Mouse (Mus musculus): ENCODE data around the gene Abcb11. TPM values are rescaled to one million over a fixed set of nuclear protein-coding genes. Genes with fewer than 3 reads are reported as not detected.
"Not testable (repeated sequence)": the region's sequence is repeated elsewhere in the genome, so short reads cannot be mapped to it uniquely, and the experiment has no call there.

Abcb11 gene
- polyA plus RNA-seq (2021), result 0.03 TPM

- in situ Hi-C loops (cut with MboI; ENCODE audit: low pct_unique_long_range_greater_than_20kb), result no loop called here
- no peak for DNase-seq (ENCODE audit: low read depth, low spot score)
- TF ChIP-seq CTCF (IDR thresholded peaks at IDR 0.05), result no peak
- CTCF ChIA-PET, result no interaction called here
- H3K27me3 ChIP-seq, result no peaks in the 10 kb centered on the region
- no peak for ATAC-seq
- POLR2A ChIA-PET, result no interaction called here
Observed at GRCm38 (mm10) chr2:69342496-69343221, at the start of gene Abcb11. Gene Abcb11 (minus strand): TSS chr2:69342616.

DNA sequence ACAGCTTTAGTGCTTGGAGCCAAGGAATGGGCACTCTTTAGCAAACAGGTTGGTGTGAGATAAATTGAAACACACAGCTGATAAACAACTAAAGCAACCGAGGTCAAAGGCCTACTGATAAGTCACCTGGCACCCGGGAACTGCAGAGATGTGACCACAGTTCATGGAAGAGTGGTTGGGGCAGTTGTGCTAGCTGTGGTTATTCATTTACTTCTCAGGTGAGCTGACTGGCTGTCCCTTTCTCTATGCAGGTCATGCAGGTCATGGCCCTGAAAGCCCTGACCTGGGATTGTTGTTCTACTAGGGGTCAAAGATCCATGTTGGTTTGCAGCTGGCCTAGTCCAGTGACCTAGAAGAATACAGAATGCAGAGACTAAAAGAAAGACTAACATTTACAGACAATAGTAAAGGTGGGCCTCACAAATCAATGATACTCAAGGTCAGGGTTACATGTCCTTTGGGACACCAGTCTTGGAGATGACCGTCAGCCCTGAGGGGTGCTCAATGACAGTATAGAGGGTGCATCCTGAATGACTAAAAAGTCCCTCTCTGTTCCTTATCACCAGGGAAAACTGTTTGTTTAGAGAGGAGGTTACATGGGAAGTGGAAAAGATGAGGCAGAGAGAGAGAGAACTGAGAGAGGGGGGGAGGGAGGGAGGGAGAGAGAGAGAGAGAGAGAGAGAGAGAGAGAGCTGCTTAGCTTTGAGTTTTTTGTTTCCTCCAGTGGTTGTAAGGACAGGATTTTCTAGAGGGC, 43.9 kb upstream of the Abcb11 start:
- CTCF ChIA-PET, result no interaction called here

DNA sequence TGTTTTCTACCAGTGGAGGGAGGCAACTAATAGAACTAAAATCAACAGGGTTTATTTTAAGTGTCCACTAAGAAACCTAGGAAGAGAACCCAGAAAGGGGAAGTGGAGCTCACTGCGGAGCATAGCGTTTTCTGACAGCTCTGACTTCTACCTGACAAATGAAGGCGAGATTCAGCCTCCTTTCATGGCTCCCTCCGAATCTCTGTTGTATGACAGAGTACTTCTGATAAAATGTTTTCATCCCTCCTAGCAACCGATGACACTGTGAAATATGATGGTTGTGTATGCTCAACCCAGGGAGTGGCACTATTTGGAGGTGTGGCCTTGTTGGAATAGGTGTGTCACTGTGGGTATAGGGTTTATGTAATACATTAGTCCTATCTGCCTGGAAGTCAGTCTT, 40.4 kb upstream of the Abcb11 start:
- H3K27me3 ChIP-seq, result no peaks in the 10 kb centered on the region
- ChIA-PET POLR2A (interaction anchor here (1.2 kb wide), 1 partner anchor 18 kb away, joined by 3 read pairs; no protein-coding TSS in a partner anchor), CTCF (interaction anchor here (0.8 to 1.1 kb wide), 2 partner anchors 12 to 17 kb away, joined by 3 to 4 read pairs; no protein-coding TSS in a partner anchor)
- in situ Hi-C loops (cut with MboI; ENCODE audit: low pct_unique_long_range_greater_than_20kb), result no loop called here
- DNase-seq (ENCODE audit: low read depth, low spot score) (no peak), ATAC-seq (no peak)
- no peak for TF ChIP-seq CTCF (IDR thresholded peaks at IDR 0.05)

More for the DNA sequence above, 43.9 kb upstream of the Abcb11 start:
- in situ Hi-C loops (cut with MboI; ENCODE audit: low pct_unique_long_range_greater_than_20kb), result no loop called here
- DNase-seq (ENCODE audit: low read depth, low spot score) (no peak), ATAC-seq (no peak)
- POLR2A ChIA-PET, result no interaction called here
- no peaks in the 10 kb centered on the region for H3K27me3 ChIP-seq
- no peak for TF ChIP-seq CTCF (IDR thresholded peaks at IDR 0.05)

- CTCF ChIA-PET, result no interaction called here
- in situ Hi-C loops (cut with MboI; ENCODE audit: low pct_unique_long_range_greater_than_20kb), result no loop called here
- H3K27me3 ChIP-seq, result no peaks in the 10 kb centered on the region
- ATAC-seq (no peak), DNase-seq (ENCODE audit: low read depth, low spot score) (no peak)
- TF ChIP-seq CTCF (IDR thresholded peaks at IDR 0.05), result no peak
- POLR2A ChIA-PET, result interaction anchor here (0.7 kb wide), 1 partner anchor 44 kb away, joined by 3 read pairs; no protein-coding TSS in a partner anchor
Observed at GRCm38 (mm10) chr2:69381740-69382139, 39.3 kb upstream of the Abcb11 start.

DNA sequence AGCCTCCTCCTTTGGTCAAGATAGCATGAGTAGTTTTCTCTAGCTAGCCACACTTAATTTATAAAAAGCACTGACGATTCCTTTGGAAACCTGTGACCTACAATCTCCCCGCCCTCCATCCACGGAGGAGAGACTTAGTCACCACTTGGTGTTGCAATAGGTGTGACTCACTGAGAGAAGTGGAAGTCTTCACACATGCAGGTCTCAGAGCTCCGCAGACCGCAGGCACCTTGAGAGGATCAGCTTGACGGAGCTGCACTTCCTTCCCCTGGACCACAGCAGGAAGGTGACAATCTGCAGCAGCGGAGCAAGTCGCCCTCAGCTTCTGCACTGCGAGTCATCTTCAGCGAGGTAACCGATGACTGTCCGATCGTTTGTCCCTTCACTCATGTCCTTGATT, 37.9 kb upstream of the Abcb11 start, which contains the start of gene Dhrs9:
Gene Dhrs9 (plus strand): TSS at position 165 of the 400 bp plus-strand sequence.
- DNase-seq (ENCODE audit: low read depth, low spot score), result peak; percentile 68
- ATAC-seq, result peak; percentile 85
- ChIA-PET CTCF (interaction anchor here (0.7 to 1.3 kb wide), 3 partner anchors 19 to 104 kb away, joined by 3 to 4 read pairs (median 4); no protein-coding TSS in a partner anchor), POLR2A (no interaction called here)
- no peak for TF ChIP-seq CTCF (IDR thresholded peaks at IDR 0.05)
- in situ Hi-C loops (cut with MboI; ENCODE audit: low pct_unique_long_range_greater_than_20kb), result no loop called here
- no peaks in the 10 kb centered on the region for H3K27me3 ChIP-seq

- ChIA-PET POLR2A (no interaction called here), CTCF (interaction anchor here (1.3 kb wide), 1 partner anchor 104 kb away, joined by 4 read pairs; no protein-coding TSS in a partner anchor)
- in situ Hi-C loops (cut with MboI; ENCODE audit: low pct_unique_long_range_greater_than_20kb), result no loop called here
- no peak for TF ChIP-seq CTCF (IDR thresholded peaks at IDR 0.05)
- no peak for ATAC-seq
- H3K27me3 ChIP-seq, result no peaks in the 10 kb centered on the region
- DNase-seq (ENCODE audit: low read depth, low spot score), result no peak
Observed at GRCm38 (mm10) chr2:69379801-69380200, 37.4 kb upstream of the Abcb11 start.

GRCm38 (mm10) chr2:69376780-69377179, 34.4 kb upstream of the Abcb11 start:
- ChIA-PET CTCF (interaction anchor here (1.6 kb wide), 1 partner anchor 84 kb away, joined by 4 read pairs; no protein-coding TSS in a partner anchor), POLR2A (interaction anchor here (0.6 kb wide), 1 partner anchor 60 kb away, joined by 4 read pairs; no protein-coding TSS in a partner anchor)
- TF ChIP-seq CTCF (IDR thresholded peaks at IDR 0.05), result no peak
- ATAC-seq (peak; percentile 51), DNase-seq (ENCODE audit: low read depth, low spot score) (no peak)
- no peaks in the 10 kb centered on the region for H3K27me3 ChIP-seq
- in situ Hi-C loops (cut with MboI; ENCODE audit: low pct_unique_long_range_greater_than_20kb), result no loop called here

DNA sequence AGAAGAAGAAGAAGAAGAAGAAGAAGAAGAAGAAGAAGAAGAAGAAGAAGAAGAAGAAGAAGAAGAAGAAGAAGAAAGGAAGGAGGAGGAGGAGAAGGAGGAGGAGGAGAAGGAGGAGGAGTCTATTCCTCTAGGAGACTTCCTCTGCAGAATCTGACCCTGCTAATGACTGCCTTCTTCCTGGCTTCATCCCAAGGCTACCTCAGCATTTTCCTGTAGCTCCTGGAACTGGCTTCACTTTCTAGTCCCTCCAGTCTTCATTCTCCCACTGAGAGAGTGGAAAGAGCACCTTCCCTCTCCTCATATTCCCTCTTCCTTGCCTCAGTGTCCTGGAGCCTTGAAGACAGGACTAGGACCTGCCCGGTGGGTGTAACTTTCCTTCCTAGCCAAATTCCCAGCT, 22.9 kb upstream of the Abcb11 start:
- ChIA-PET CTCF (no interaction called here), POLR2A (no interaction called here)
- in situ Hi-C loops (cut with MboI; ENCODE audit: low pct_unique_long_range_greater_than_20kb), result no loop called here
- DNase-seq (ENCODE audit: low read depth, low spot score), result no peak
- no peaks in the 10 kb centered on the region for H3K27me3 ChIP-seq
- ATAC-seq, result no peak
- no peak for TF ChIP-seq CTCF (IDR thresholded peaks at IDR 0.05)

DNA sequence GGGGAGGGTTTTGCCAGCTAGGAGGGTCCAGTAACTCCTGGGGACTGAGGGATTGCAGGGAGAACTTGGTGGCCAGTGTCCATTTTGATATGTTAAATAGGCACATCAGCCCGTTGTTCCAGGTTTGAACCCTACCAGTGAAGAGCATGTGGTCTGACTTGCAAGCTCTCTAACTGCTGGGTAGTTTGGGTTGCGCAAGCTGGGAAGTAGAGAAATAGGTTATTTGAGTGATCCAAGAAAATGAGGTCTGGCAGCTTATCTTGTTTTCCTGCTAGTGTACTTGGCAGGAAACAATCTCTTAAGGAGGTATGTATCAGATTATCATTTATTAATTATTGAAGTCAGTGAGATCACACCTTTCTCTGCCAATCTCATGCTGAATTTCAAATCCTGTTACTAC, 22.4 kb upstream of the Abcb11 start:
- TF ChIP-seq CTCF (IDR thresholded peaks at IDR 0.05), result no peak
- CTCF ChIA-PET, result no interaction called here
- in situ Hi-C loops (cut with MboI; ENCODE audit: low pct_unique_long_range_greater_than_20kb), result no loop called here
- ATAC-seq (no peak), DNase-seq (ENCODE audit: low read depth, low spot score) (no peak)
- POLR2A ChIA-PET, result no interaction called here
- H3K27me3 ChIP-seq, result no peaks in the 10 kb centered on the region

DNA sequence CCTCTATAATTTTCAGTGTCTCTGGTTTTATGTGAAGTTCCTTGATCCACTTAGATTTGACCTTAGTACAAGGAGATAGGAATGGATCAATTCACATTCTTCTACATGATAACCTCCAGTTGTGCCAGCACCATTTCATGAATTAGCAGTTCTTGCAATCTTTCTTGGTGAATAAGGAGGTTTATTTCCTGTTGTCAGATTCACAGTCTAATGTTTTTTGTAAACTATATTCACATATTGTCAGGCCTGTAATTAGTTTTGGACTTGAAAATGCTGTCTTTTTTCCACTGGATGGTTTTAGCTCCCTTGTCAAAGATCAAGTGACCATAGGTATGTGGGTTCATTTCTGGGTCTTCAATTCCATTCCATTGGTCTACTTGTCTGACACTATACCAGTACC, 13.0 kb upstream of the Abcb11 start:
- CTCF ChIA-PET; POLR2A ChIA-PET; H3K27me3 ChIP-seq; DNase-seq (ENCODE audit: low read depth, low spot score); in situ Hi-C loops (cut with MboI; ENCODE audit: low pct_unique_long_range_greater_than_20kb): not testable (repeated sequence)
- ATAC-seq, result peak; percentile 100

GRCm38 (mm10) chr2:69341506-69341905, 910 bp downstream of the Abcb11 start:
- H3K27me3 ChIP-seq, result no peaks in the 10 kb centered on the region
- in situ Hi-C loops (cut with MboI; ENCODE audit: low pct_unique_long_range_greater_than_20kb), result no loop called here
- no peak for ATAC-seq
- ChIA-PET CTCF (no interaction called here), POLR2A (no interaction called here)
- no peak for TF ChIP-seq CTCF (IDR thresholded peaks at IDR 0.05)
- DNase-seq (ENCODE audit: low read depth, low spot score), result no peak

- H3K27me3 ChIP-seq; in situ Hi-C loops (cut with MboI; ENCODE audit: low pct_unique_long_range_greater_than_20kb); DNase-seq (ENCODE audit: low read depth, low spot score); ATAC-seq; POLR2A ChIA-PET; CTCF ChIA-PET: not testable (repeated sequence)
Observed at GRCm38 (mm10) chr2:69331523-69331922, 10.9 kb downstream of the Abcb11 start.
